Mouse (Mus musculus): ENCODE measurements around the gene Cacnb3. TPM values are rescaled to one million over a fixed set of nuclear protein-coding genes. Genes with fewer than 3 reads are reported as not detected.

Cacnb3 gene
- total and polyA plus RNA-seq, 2 experiments from 2014 or later: 5.7 to 19.4 TPM

GRCm38 (mm10) chr15:98692171-98692715 lies 61.6 kb downstream of the Cacnb3 start:
- H3K4me1 ChIP-seq (ENCODE audit: control insufficient read depth, insufficient read depth): peaks cover 19% of the 10 kb centered on the region; the same call in 1 of the 2 replicates
- ATAC-seq (ENCODE audit: insufficient read depth, low read depth): peak; percentile 78
- no peak overlapping the region for H3K9ac ChIP-seq (replicated peaks; ENCODE audit: low read depth, low read length)
- no peaks in the 10 kb centered on the region for H3K9me3 ChIP-seq (replicated peaks; ENCODE audit: control insufficient read depth, low read length)
- 7% methylated on average over 11 of the region's 11 CpGs for WGBS
- no peaks in the 10 kb centered on the region for H3K27me3 ChIP-seq (ENCODE audit: control insufficient read depth, insufficient read depth, low read length)
- no peak overlapping the region; the same call in 1 of the 2 replicates for H3K4me2 ChIP-seq (ENCODE audit: low read depth, low read length)
- H3K4me3 ChIP-seq (ENCODE audit: low read depth, low read length): no peak overlapping the region
- peak; percentile 88 for DNase-seq (ENCODE audit: low spot score)
- TF ChIP-seq EP300 (IDR thresholded peaks at IDR 0.05; ENCODE audit: low read depth) (no peak), CTCF (IDR thresholded peaks at IDR 0.05; ENCODE audit: low read depth) (no peak)
- H3K27ac ChIP-seq (ENCODE audit: low read depth): peak overlapping the region; percentile 72
- H3K36me3 ChIP-seq (replicated peaks; ENCODE audit: control insufficient read depth, insufficient read depth, low read length): no peaks in the 10 kb centered on the region

Other genes with a start within 250 kb of the Cacnb3 start
- not detected in 2 replicates for gene Olfr283, start 249.9 kb upstream of the Cacnb3 start, total RNA-seq (2014; rRNA removed; ENCODE audit: low replicate concordance)
- not detected in 2 replicates for gene Olfr283, start 249.9 kb upstream of the Cacnb3 start, polyA plus RNA-seq (2015; fragmentation: Nextera tagmentation; extraction: Ambion mirVana)
- not detected in 2 replicates for gene Olfr282, start 199.6 kb upstream of the Cacnb3 start, total RNA-seq (2014; rRNA removed; ENCODE audit: low replicate concordance)
- not detected in 2 replicates for gene Olfr282, start 199.6 kb upstream of the Cacnb3 start, polyA plus RNA-seq (2015; fragmentation: Nextera tagmentation; extraction: Ambion mirVana)
- not detected in 2 replicates for gene Olfr281, start 178.3 kb upstream of the Cacnb3 start, total RNA-seq (2014; rRNA removed; ENCODE audit: low replicate concordance)
- gene Olfr281, start 178.3 kb upstream of the Cacnb3 start, polyA plus RNA-seq (2015; fragmentation: Nextera tagmentation; extraction: Ambion mirVana): not detected in 2 replicates
- not detected in 2 replicates for gene OR5BS1P, start 160.9 kb upstream of the Cacnb3 start, total RNA-seq (2014; rRNA removed; ENCODE audit: low replicate concordance)
- gene OR5BS1P, start 160.9 kb upstream of the Cacnb3 start, polyA plus RNA-seq (2015; fragmentation: Nextera tagmentation; extraction: Ambion mirVana): not detected in 2 replicates
- not detected in 2 replicates for gene Lalba, start 148.1 kb upstream of the Cacnb3 start, total RNA-seq (2014; rRNA removed; ENCODE audit: low replicate concordance)
- 0.26 and 0.36 TPM in 2 replicates for gene Lalba, start 148.1 kb upstream of the Cacnb3 start, polyA plus RNA-seq (2015; fragmentation: Nextera tagmentation; extraction: Ambion mirVana)
- not detected in 2 replicates for gene Olfr279, start 138.4 kb upstream of the Cacnb3 start, total RNA-seq (2014; rRNA removed; ENCODE audit: low replicate concordance)
- not detected in 2 replicates for gene Olfr279, start 138.4 kb upstream of the Cacnb3 start, polyA plus RNA-seq (2015; fragmentation: Nextera tagmentation; extraction: Ambion mirVana)
- 58.7 and 62.3 TPM in 2 replicates for gene Kansl2, start 96.6 kb upstream of the Cacnb3 start, total RNA-seq (2014; rRNA removed; ENCODE audit: low replicate concordance)
- 60.7 and 73.1 TPM in 2 replicates for gene Kansl2, start 96.6 kb upstream of the Cacnb3 start, polyA plus RNA-seq (2015; fragmentation: Nextera tagmentation; extraction: Ambion mirVana)
- 20.0 and 32.8 TPM in 2 replicates for gene Ccnt1, start 59.9 kb upstream of the Cacnb3 start, total RNA-seq (2014; rRNA removed; ENCODE audit: low replicate concordance)
- 21.4 and 22.3 TPM in 2 replicates for gene Ccnt1, start 59.9 kb upstream of the Cacnb3 start, polyA plus RNA-seq (2015; fragmentation: Nextera tagmentation; extraction: Ambion mirVana)
- not detected in 2 replicates for gene 4930415O20Rik, start 59.8 kb upstream of the Cacnb3 start, total RNA-seq (2014; rRNA removed; ENCODE audit: low replicate concordance)
- 0.30 TPM in 1 of 2 replicates, not detected in the other for gene 4930415O20Rik, start 59.8 kb upstream of the Cacnb3 start, polyA plus RNA-seq (2015; fragmentation: Nextera tagmentation; extraction: Ambion mirVana)
- gene Adcy6, start 20.8 kb upstream of the Cacnb3 start, total RNA-seq (2014; rRNA removed; ENCODE audit: low replicate concordance): 200 and 216 TPM in 2 replicates
- 29.2 and 33.5 TPM in 2 replicates for gene Adcy6, start 20.8 kb upstream of the Cacnb3 start, polyA plus RNA-seq (2015; fragmentation: Nextera tagmentation; extraction: Ambion mirVana)
- 25.1 and 32.7 TPM in 2 replicates for gene Ddx23, start 32.1 kb downstream of the Cacnb3 start, total RNA-seq (2014; rRNA removed; ENCODE audit: low replicate concordance)
- 11.8 and 12.9 TPM in 2 replicates for gene Ddx23, start 32.1 kb downstream of the Cacnb3 start, polyA plus RNA-seq (2015; fragmentation: Nextera tagmentation; extraction: Ambion mirVana)
- gene Rnd1, start 46.6 kb downstream of the Cacnb3 start, total RNA-seq (2014; rRNA removed; ENCODE audit: low replicate concordance): 7.1 and 13.0 TPM in 2 replicates
- 1.0 and 1.1 TPM in 2 replicates for gene Rnd1, start 46.6 kb downstream of the Cacnb3 start, polyA plus RNA-seq (2015; fragmentation: Nextera tagmentation; extraction: Ambion mirVana)
- 0.77 TPM in 1 of 2 replicates, not detected in the other for gene Ccdc65, start 77.4 kb downstream of the Cacnb3 start, total RNA-seq (2014; rRNA removed; ENCODE audit: low replicate concordance)
- 0.25 and 0.86 TPM in 2 replicates for gene Ccdc65, start 77.4 kb downstream of the Cacnb3 start, polyA plus RNA-seq (2015; fragmentation: Nextera tagmentation; extraction: Ambion mirVana)
- 4.3 and 26.7 TPM in 2 replicates for gene Fkbp11, start 97.4 kb downstream of the Cacnb3 start, total RNA-seq (2014; rRNA removed; ENCODE audit: low replicate concordance)
- gene Fkbp11, start 97.4 kb downstream of the Cacnb3 start, polyA plus RNA-seq (2015; fragmentation: Nextera tagmentation; extraction: Ambion mirVana): 21.7 and 22.0 TPM in 2 replicates
- gene Arf3, start 132.4 kb downstream of the Cacnb3 start, total RNA-seq (2014; rRNA removed; ENCODE audit: low replicate concordance): 27.6 and 28.7 TPM in 2 replicates
- gene Arf3, start 132.4 kb downstream of the Cacnb3 start, polyA plus RNA-seq (2015; fragmentation: Nextera tagmentation; extraction: Ambion mirVana): 15.9 and 17.3 TPM in 2 replicates
- gene Wnt10b, start 147.3 kb downstream of the Cacnb3 start, total RNA-seq (2014; rRNA removed; ENCODE audit: low replicate concordance): not detected in 2 replicates
- 0.07 TPM in 1 of 2 replicates, not detected in the other for gene Wnt10b, start 147.3 kb downstream of the Cacnb3 start, polyA plus RNA-seq (2015; fragmentation: Nextera tagmentation; extraction: Ambion mirVana)
- gene Wnt1, start 159.0 kb downstream of the Cacnb3 start, total RNA-seq (2014; rRNA removed; ENCODE audit: low replicate concordance): not detected in 2 replicates
- gene Wnt1, start 159.0 kb downstream of the Cacnb3 start, polyA plus RNA-seq (2015; fragmentation: Nextera tagmentation; extraction: Ambion mirVana): not detected in 2 replicates
- gene Ddn, start 178.7 kb downstream of the Cacnb3 start, total RNA-seq (2014; rRNA removed; ENCODE audit: low replicate concordance): 1.4 and 1.9 TPM in 2 replicates
- 0.11 TPM in 2 replicates for gene Ddn, start 178.7 kb downstream of the Cacnb3 start, polyA plus RNA-seq (2015; fragmentation: Nextera tagmentation; extraction: Ambion mirVana)
- 115 and 134 TPM in 2 replicates for gene Prkag1, start 200.7 kb downstream of the Cacnb3 start, total RNA-seq (2014; rRNA removed; ENCODE audit: low replicate concordance)
- 113 and 114 TPM in 2 replicates for gene Prkag1, start 200.7 kb downstream of the Cacnb3 start, polyA plus RNA-seq (2015; fragmentation: Nextera tagmentation; extraction: Ambion mirVana)
- 31.6 and 34.4 TPM in 2 replicates for gene Kmt2d, start 240.4 kb downstream of the Cacnb3 start, total RNA-seq (2014; rRNA removed; ENCODE audit: low replicate concordance)
- gene Kmt2d, start 240.4 kb downstream of the Cacnb3 start, polyA plus RNA-seq (2015; fragmentation: Nextera tagmentation; extraction: Ambion mirVana): 5.5 and 6.0 TPM in 2 replicates

All from heart, postnatal 0 days (tissue).